Mouse (Mus musculus) embryonic fibroblast, embryonic 13.5 days (primary cell): ENCODE data around the gene Ret.

Experiments used
- CTCF ChIP-seq: IDR thresholded peaks from 2 replicates; pipeline ENCODE4 v1.5.1; 2011; ENCODE audit warnings: mild to moderate bottlenecking, control low read depth, low read length, moderate library complexity, borderline replicate concordance; ENCODE audit not compliant: insufficient read depth
- POLR2A ChIP-seq: IDR thresholded peaks from 2 replicates; pipeline ENCODE4 v1.6.1; 2011; ENCODE audit warnings: low read depth, mild to moderate bottlenecking, control low read depth, low read length, moderate library complexity

GRCm38 (mm10) chr6:118179316-118180084 is 18.0 kb downstream of the Ret start:
- TF ChIP-seq CTCF (peak; percentile 97), POLR2A (no peak)
